Mouse (Mus musculus) telencephalon, adult 2 months (tissue): ENCODE measurements around the gene Nr1h2.

Source experiments
- DNase-seq: peaks from one replicate; pipeline ENCODE4 v3.0.0-alpha.2; 2011; ENCODE audit warnings: low read depth, low spot score

Gene Nr1h2

DNA sequence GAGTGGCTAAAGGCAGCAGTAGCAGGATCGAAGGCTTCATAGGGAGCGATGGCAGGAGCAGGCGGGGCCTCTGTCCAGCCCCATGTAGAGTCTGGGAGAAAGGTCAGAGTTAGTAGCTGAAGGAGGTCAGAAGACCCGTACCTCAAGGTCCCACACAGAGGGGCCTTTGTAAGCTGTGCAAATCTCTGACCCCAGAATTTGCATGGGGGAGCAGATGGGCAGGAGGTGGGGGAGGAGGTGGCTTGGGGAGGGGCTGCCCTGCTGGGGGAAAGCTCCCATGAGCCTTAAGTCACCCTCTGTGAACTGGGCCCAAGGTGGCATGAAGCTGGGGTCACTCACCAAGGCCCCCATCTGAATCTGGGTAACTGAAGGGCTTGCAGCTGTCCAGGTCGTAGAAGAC lies 24.2 kb downstream of the Nr1h2 start:
- no peak for DNase-seq

DNA sequence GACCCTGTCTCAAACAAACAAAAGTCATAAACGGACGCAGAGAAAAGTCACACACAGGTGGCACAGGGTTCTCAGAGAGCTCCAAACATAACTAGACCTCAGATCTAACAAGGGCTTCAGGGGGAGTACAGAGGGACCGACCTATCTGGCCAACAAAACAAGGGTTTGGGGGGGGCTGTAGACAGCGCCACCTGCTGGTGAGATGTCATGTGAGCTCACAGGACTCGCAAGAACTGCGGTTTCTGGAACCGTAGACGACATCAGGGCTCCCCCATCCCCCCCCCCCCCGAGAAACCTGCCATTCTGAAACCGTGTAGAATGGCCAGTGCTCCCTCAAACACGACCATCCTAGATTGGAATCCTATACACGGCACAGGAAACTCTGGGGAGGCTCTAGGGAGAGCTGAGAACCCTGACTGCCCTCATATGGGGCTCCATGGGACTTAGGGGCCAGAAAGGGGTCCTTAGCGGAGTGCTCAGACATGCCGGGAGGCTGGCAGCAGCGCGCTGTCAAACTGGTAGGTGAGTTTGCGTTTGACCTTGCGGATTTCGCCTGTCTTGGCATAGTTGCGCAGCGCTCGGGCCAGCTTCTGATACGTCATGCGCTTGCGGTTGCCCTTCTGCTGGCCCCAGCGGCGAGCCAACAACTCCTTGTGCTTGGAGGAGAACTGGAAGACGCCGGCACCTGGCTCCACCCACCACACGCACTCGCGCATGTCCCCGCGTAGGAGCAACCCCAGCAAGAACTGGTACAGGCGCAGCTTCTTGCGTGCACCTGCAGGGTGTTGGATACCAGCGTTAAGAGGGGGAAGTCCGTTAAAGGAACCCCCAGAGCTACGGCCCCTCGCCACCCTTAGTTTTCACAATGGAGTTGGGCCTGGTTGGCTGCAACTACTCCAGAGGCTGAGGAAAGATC lies 26.0 kb downstream of the Nr1h2 start:
- peak; percentile 70 for DNase-seq

DNA sequence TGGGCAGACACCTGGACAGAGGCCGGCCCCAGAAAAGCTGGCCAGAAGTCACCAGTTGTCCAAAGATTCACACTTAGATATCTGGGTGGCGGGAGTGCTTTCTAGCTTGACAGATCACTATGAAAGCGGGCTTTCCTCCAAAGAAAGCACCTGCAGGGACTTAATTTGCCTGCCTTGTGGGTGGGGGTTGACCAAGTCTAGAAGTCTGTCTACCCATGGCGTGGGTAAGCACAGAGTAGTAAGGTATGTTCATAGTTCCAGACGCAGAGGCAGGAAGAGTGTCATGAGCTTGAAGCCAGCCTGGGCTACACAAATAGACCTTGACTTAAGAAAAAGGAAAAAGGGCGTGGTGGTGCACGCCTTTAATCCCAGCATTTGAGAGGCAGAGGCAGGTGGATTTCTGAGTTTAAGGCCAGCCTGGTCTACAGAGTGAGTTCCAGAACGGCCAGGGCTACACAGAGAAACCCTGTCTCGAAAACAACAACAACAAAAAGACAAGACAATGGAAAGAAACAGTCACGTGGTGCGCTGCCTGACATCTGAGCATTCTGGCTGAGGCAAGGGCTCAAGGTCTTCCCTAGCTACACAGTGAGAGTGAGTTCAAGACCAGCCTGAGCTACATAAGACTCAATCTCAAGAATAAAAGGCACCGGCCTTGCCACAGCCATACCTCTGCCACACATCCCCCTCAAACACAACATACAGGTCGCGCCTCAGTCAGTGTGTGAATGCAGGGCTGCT lies 27.2 kb downstream of the Nr1h2 start:
- DNase-seq = no peak

DNA sequence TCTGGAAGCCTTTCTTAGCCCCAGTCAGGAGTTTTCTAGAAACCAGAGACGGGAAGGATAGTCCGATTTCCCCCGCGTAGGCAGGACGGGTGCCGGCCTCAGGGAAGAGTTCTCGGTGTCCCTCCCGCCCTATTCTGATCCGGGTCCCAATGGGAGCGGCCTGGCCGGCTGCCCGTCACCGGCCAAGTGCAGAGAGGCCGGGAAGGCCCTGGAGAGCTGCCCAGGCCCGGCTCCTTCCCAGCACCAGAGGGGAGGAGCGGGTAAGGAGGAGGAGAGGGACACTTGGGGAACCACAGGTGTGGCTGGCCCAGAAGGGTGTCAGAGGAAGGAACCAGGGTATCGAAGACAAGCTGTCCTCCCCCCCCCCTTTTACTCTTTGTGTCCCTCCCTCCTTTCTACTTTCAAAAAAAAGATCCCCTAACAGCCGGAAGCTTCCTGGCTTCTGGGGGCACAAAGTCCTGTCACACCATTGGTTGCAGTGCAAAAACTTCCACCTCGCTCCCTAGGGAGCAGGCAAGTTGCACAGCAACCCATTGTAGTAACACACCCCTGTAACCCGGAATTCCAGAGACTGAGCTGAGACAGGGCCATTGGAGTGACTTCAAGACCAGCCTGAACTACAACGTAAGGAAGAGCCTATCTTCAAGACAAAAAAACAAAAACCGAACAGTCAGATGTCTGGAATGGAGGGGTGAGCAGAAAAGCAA lies 28.5 kb downstream of the Nr1h2 start:
- no peak for DNase-seq

DNA sequence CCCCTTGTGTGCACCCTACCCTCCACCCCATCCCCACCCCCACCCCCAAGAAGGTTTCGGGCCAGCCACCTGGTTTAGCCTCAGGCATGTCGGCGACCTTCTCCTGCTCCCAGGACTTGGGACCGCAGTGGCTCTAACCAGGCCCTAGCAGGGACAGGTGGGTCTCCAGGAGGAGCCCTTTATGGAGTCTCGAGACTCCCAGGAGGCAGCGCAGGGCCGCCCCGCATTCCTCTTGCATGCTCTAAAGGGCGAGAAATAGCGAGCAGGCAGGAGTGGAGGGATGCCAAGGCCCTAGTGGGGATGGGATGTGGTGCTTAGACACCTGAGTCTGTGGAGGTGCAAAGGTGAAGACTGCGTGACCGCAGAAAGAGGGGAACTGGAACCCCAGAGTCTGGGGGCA lies 29.2 kb downstream of the Nr1h2 start, which contains the start of gene Mybpc2:
TSS of gene Mybpc2 (minus strand) at position 155 of the 400 bp plus-strand sequence.
- DNase-seq = no peak

DNA sequence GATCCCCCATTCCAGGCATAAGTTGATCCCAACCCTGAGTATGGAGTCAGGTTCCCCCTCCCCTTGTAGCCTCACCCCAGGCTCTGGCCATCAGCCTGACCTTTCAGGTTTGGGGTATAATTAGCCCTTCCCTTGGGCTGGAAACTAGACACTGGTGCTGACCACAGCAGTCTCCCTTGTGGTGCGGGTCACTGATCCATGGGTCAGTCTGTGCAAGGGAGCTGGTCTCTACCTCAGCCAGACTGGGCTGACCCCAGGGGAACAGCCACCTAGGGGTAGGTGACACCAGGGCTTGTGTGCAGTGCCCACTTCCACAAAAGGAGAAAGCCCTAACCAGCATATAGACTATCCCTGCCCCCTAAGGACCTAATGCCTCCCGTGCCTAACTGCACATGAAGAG lies 30.7 kb downstream of the Nr1h2 start:
- no peak for DNase-seq

DNA sequence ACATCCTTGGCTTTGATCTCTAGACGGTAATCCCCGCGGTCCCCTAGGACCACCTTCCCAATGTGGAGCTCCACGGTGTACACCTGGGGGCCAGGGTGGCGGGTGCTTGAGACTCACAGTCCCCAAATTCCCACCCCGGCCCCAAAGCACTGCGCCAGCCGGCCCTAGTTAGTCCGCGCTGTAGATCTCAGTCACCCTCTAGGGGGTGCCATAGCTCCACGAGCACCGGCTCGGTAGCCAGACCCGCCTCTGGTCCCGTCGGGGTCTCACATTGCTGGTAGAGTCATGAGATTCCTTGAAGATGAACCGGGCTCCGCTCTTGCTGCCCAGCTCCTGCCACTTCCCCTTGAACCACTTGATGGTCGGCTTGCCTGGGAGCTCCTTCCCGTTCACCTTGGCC lies 32.0 kb downstream of the Nr1h2 start:
- no peak for DNase-seq

DNA sequence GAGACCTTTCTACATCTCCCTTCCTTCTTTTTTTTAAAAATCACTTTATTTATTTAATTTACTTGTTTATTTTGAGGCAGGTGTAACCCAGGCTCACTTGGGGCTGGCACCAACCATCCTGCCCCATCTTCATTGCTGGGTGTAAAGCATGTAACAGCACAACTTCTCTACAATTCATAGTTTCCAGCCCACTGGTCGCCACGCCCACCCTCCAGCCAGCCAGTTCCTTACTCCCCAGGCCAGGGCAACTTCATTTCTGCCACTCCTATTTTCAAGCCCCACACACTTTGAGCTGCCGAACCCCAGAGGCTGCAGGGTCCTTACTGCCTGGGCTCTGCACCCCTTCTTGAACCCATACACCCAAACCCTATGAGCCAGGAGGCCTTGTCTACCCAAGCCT lies 32.8 kb downstream of the Nr1h2 start:
- no peak for DNase-seq

DNA sequence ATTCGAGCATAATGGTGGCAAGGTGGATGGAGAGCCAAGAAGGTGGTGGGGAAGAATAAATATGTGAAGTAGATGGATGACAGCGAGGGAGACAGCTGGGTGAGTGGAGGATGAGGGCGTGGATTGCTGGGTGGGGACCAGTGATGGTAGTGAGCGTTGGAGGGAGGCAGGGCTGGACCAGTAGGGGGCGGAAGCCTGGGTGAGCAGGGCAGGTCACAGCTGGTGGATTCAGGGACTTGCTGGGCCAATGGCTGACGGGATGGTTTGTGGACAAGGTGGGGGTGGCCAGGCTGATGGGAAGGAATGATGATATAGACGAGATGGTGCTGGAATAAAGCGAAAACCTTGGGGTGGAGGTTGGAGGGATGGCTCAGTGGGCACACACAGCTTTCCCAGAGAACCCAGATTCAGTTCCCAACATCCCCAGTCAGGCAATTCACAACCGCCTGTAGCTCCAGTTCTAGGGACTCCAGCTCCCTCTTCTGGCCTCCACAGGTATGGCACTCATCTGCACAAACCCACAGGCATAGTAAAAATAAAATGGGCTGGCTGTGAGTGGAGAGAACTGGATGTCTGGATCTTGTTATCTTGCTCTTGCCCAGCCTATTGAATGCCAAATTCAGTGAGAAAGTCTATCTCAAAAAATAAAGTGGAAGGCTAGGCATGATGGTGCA lies 34.4 kb downstream of the Nr1h2 start:
- no peak for DNase-seq

DNA sequence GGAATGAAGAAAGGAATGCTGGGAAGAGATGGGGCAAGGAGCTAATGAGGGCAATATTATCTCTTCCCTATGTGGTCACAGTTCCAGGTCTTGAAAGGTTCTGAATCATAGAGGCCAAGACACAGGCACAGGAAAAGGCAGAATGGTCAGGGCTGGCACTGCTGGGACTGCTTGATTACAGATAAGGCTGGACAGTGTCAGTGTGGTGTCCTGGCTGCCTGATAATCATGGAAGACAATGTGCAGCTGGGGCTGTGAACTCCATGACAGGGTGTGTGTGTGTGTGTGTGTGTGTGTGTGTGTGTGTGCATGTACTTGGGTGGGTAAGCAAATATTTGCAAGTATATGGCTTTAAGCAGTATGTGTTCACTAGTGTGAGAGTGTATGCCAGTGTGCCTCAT lies 46.3 kb downstream of the Nr1h2 start:
- no peak for DNase-seq

DNA sequence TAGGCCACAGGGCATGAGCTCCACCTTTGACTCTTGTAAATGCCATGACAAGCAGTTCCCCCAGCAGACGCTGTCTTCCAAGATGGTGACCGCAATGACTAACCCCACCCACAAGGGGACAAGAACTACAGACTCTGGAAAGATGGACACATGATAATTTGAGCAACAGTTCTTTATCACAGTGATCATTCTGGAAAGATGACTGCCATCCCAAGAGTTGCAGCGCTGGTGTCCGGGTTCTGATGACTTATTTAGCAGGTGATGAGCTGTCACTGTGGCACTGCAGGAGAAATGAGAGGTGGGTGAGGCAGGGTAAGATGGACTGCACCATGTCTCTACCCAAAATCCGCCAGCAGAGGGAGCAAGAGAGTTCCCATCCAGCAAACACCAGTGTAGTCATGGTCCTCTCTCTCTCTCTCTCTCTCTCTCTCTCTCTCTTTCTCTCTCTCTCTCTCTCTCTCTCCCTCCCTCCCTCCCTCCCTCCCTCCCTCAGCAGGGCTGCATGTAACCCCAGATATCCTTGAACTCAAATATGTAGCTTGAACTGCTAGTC lies 52.1 kb downstream of the Nr1h2 start:
- peak; percentile 55 for DNase-seq

DNA sequence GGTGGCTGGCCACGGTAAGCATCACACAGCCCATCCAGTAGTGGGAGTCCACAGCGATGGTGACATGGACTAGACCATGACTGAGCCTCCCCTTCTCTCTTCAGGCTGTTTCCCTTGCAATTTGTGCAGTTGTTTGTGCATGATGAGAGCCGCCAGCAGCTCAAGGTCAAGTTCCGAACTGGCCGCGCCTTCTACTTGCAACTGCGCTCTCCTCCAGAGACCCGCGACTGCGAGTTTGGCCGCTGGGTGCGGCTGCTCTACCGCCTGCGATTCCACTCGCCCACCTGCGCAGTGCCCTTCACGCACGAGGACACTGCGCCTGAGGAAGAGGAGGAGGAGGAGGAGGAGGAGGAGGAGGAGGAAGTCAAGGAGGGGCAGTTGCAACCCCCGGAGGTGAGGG lies 53.7 kb downstream of the Nr1h2 start:
- DNase-seq = no peak
